Mouse (Mus musculus) heart, postnatal 0 days (tissue): Measurements from ENCODE around the gene Hdac5.

Experiments used
- CTCF ChIP-seq: IDR thresholded peaks from 2 replicates; pipeline ENCODE4 v1.5.1; 2016; ENCODE audit warnings: antibody characterized with exemption, control low read depth, low read depth
- EP300 ChIP-seq: IDR thresholded peaks from 2 replicates; pipeline ENCODE4 v1.6.1; 2016; ENCODE audit warnings: antibody characterized with exemption, low read depth

DNA sequence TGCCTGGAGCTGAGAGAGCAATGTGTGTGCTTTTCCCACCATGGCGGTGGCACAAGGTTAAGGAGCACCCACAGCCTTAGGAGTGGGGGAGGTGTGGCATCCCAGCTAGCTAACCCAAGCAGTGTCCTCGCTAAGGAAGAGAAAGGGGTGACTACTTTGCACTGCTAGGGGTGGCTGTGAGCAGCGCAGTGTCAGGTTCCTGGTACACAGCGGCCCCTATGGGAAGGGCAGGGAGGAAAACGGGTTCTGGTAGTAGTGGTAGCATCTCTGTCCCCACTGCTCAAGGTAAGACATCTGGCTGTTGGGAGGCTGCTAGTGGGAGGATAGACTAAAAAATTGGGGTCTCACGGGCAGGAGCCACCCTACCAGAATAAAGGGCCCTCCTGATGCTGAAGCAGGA, 31.7 kb downstream of the Hdac5 start:
- TF ChIP-seq CTCF (no peak), EP300 (no peak)
